Mouse (Mus musculus): Measurements from ENCODE around the gene Fbxw24.
"Not testable (repeated sequence)": the region's sequence is repeated elsewhere in the genome, so short reads cannot be mapped to it uniquely, and the experiment has no call there.

The Fbxw24 gene

DNA sequence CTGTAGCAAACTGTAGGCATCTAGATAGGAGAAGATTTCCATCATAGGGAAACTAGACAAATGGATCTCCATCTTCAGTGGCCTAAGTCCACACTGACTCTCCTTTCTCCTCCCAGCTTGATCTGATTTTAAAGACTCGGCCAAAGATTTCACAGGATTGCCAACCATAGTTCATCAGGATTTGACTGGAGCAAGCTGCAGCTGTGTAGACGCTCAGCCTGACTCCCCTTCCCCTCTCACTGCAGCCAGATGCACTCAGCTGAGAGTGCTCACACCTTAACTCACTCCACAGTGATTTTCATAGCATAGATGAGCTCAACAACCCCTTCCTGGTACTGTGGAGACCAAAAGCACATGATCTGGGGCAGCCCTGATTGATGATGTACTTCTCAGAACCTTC, at the start of gene Fbxw24:
Fbxw24 (minus strand) TSS at position 101 of the 400 bp plus-strand sequence.
- not testable (repeated sequence) for DNase-seq

DNA sequence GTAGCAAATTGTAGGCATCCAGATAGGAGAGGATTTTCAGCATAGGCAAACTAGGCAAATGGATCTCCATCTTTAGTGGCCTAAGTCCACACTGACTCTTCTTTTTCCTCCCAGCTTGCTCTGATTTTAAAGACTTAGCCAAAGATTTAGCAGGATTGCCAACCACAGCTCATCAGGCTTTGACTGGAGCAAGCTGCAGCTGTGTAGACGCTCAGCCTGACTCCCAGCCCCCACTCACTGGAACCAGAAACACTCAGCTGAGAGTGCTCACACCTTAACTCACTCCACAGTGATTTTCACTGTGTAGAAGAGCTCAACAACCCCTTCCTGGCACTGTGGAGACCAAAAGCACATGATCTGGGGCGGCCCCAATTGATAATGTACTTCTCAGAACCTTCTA, 38.7 kb upstream of the Fbxw24 start, which contains the start of gene Fbxw25:
Fbxw25 (minus strand) TSS at position 101 of the 400 bp plus-strand sequence.
- not testable (repeated sequence) for DNase-seq

DNA sequence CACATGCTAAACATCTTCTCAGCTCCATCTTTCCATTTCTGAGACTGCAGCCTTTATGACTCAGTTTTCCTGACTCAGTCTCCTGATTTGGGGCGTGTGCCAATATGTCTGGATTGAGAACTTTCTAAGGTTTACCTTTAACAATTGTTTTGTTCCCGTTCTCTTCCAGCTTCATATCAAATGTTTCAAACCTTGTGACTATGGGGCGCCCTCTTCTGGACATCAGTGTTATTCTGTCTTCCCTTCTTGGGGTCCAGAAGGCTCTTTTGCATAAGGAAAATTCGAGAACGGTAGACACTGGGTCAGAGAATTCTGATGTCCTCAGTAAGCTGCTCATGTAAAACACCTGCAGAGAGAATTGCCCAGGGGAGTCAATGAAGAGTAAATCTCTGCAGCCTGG, 19.0 kb downstream of the Fbxw24 start:
- DNase-seq, result peak in 1 of 2 experiments; percentile 2

DNA sequence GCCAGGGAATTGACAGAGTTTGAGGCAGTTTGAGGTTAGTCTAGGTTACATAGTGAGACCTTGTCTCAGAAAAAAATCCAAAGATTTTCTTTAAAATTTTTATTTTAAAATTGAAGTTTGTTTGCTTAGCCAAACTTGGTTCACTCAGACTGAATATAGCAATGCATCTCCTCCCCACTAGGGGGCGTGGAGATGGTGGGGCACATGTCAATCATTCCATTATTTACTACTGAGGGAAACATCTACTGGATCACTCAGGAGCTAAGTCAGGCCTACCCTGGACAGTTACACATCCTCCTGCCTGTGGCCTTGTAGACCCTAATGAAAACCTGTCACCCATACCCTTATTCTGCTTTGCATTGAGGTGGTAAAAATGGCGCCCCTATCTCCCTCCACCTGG, 23.7 kb downstream of the Fbxw24 start:
- DNase-seq, result not testable (repeated sequence)

DNA sequence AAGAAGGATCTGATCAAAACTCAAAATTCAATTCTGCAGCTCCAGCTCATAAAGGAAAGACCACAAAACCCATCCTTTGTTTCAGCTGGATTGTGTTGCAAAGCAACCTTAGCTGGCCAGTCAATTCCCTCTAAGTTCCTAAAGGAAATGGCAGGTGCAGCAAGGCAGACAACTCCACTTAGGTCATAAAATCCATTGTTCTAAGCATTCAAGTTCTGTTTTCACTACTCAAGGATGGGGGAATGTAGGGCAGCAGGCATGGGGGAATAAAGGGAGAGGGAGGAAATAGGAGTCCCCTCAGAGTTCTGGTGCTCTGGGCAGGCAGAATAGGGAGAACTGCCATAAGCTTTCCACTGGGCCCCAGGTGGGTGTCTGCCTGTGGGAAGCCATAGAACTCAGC, 28.6 kb downstream of the Fbxw24 start:
- DNase-seq, result no peak

DNA sequence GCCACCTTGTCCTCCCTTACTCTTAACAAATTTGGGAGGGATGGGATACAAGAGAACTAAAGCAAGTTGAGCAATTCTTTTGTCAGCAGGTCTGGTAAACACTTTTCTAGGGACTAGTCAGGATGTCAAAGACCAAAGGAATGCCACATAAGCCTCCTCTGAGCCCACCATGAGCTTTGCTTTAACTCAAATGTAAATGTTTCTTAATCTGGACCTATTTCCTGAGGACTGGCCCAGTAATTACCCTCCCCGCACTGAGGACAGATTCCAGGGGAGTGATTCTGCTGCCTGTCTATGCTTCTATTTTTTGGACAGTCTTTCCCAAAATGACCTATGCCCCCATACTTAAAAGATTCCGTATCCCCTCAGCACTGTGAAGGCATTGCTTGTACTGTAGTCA, 31.0 kb downstream of the Fbxw24 start:
- DNase-seq, result no peak

DNA sequence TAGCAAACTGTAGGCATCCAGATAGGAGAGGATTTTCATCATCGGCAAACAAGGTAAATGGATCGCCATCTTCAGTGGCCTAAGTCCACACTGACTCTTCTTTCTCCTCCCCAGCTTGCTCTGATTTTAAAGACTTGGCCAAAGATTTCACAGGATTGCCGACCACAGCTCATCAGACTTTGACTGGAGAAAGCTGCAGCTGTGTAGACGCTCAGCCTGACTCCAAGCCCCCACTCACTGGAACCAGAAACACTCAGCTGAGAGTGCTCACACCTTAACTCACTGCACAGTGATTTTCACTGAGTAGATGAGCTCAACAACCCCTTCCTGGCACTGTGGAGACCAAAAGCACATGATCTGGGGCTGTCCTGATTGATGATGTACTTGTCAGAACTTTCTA, 57.7 kb downstream of the Fbxw24 start, which contains the start of gene Fbxw15:
Fbxw15 (minus strand) TSS at position 101 of the 400 bp plus-strand sequence.
- not testable (repeated sequence) for DNase-seq

DNA sequence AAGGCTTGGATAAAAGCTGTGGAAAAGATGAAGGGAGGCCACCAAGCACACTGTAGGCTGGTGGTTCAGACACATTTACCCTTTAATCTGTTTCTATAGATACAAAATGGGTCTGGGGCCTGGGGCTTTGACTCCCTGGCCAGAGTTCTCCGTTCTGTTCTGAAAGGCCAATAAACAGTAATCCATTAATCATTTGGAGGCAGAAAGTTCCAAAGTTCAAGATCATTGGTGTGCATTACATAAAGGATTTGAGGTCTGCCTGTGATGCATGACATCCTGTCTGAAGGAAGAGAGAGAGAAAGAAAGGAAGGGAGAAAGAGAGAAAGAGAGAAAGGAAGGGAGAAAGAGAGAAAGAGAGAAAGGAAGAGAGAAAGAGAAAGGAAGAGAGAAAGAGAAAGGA, 60.3 kb downstream of the Fbxw24 start:
- DNase-seq, result no peak

DNA sequence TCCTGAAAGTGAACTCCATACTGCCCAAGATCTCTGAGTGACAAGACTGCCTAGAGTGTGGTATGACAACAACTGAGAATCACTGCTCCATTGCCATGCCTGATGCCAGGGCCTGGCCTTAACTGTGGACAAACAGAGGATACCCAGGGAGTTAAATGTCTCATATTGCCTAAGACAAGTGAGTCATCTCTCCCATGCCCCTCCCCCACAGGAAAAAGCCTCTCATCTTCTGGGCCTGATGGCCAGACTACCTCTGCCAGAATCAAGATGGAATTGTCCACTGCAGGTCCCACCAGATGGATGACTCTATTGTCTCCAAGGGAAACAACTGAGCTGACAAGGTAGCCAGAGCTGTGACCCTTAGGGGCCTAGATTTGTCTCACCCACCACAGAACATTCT, 63.8 kb downstream of the Fbxw24 start:
- DNase-seq, result not testable (repeated sequence)

DNA sequence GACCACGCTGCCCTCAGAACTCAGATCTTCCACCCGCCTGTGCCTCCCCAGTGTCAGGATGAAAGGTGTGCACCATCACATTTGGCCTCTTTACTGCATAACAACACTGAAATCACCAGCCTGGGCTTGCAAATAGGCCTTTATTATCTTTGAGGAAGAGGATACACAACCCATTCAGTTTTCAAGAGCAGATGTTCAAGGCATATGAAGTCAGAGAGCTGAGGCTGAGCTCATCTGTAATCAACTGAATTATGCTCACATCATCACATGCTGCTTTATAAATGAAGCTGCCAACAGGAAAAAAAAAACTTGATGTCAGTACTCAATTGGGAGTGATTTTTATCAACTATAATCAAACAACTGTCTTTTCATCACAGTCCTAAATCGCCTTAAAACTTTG, 73.4 kb downstream of the Fbxw24 start:
- DNase-seq, result no peak
